Mouse (Mus musculus): ENCODE results near the gene Gm3776. TPM values are rescaled to one million over a fixed set of nuclear protein-coding genes. Genes with fewer than 3 reads are reported as not detected.
"Not testable (repeated sequence)": the region's sequence is repeated elsewhere in the genome, so short reads cannot be mapped to it uniquely, and the experiment has no call there.

Gene Gm3776
- polyA plus RNA-seq, 1 experiment from 2014 or later, result not detected

- H3K27me3 ChIP-seq (ENCODE audit: control insufficient read depth, insufficient read depth, low read length); H3K27ac ChIP-seq (ENCODE audit: low read depth, low read length); H3K9me3 ChIP-seq (ENCODE audit: control insufficient read depth, low read length); H3K4me2 ChIP-seq (ENCODE audit: low read depth, low read length); H3K36me3 ChIP-seq (ENCODE audit: control insufficient read depth, insufficient read depth, low read length); ATAC-seq (ENCODE audit: low read depth); H3K9ac ChIP-seq (replicated peaks; ENCODE audit: low read depth, low read length); H3K4me1 ChIP-seq (ENCODE audit: control insufficient read depth, insufficient read depth, low read length); H3K4me3 ChIP-seq (ENCODE audit: low read depth, low read length): not testable (repeated sequence)
- WGBS, result 89% methylated on average over 3 of the region's 3 CpGs
These were observed 51.2 kb downstream of the Gm3776 start for GRCm38 (mm10) chr9:78308122-78308521.

- Histone ChIP-seq H3K27me3 (ENCODE audit: control insufficient read depth, insufficient read depth, low read length) (no peaks in the 10 kb centered on the region), H3K9me3 (ENCODE audit: control insufficient read depth, low read length) (no peaks in the 10 kb centered on the region), H3K36me3 (ENCODE audit: control insufficient read depth, insufficient read depth, low read length) (no peaks in the 10 kb centered on the region), H3K27ac (ENCODE audit: low read depth, low read length) (no peak within 1 kb of the TSS), H3K4me3 (ENCODE audit: low read depth, low read length) (no peak within 1 kb of the TSS), H3K4me2 (ENCODE audit: low read depth, low read length) (no peak within 1 kb of the TSS), H3K9ac (replicated peaks; ENCODE audit: low read depth, low read length) (no peak within 1 kb of the TSS), H3K4me1 (ENCODE audit: control insufficient read depth, insufficient read depth, low read length) (no peaks in the 10 kb centered on the region)
- ATAC-seq (ENCODE audit: low read depth), result no peak
- WGBS, result 88% methylated on average over 2 of the region's 2 CpGs
These were observed 57.8 kb downstream of the Gm3776 start, which contains the start of gene Omt2a for GRCm38 (mm10) chr9:78314696-78315095. Omt2a (minus strand) TSS chr9:78314796.

Other genes with a start within 250 kb of the Gm3776 start
- gene Gcm1, start 205.2 kb upstream of the Gm3776 start, polyA plus RNA-seq (2014; fragmentation: Nextera tagmentation; extraction: Ambion mirVana), result not detected in 2 replicates
- gene Fbxo9, start 148.1 kb upstream of the Gm3776 start, polyA plus RNA-seq (2014; fragmentation: Nextera tagmentation; extraction: Ambion mirVana), result 91.4 and 94.7 TPM in 2 replicates
- gene Ick, start 147.9 kb upstream of the Gm3776 start, polyA plus RNA-seq (2014; fragmentation: Nextera tagmentation; extraction: Ambion mirVana), result 36.0 and 40.8 TPM in 2 replicates
- 34.4 and 34.9 TPM in 2 replicates for gene Gsta4, start 74.4 kb upstream of the Gm3776 start, polyA plus RNA-seq (2014; fragmentation: Nextera tagmentation; extraction: Ambion mirVana)
- not detected in 2 replicates for gene Gsta1, start 26.5 kb upstream of the Gm3776 start, polyA plus RNA-seq (2014; fragmentation: Nextera tagmentation; extraction: Ambion mirVana)
- gene Gm10639, start 32.8 kb downstream of the Gm3776 start, polyA plus RNA-seq (2014; fragmentation: Nextera tagmentation; extraction: Ambion mirVana), result not detected in 2 replicates
- not detected in 2 replicates for gene Omt2a, start 57.7 kb downstream of the Gm3776 start, polyA plus RNA-seq (2014; fragmentation: Nextera tagmentation; extraction: Ambion mirVana)
- not detected in 2 replicates for gene Omt2b, start 70.5 kb downstream of the Gm3776 start, polyA plus RNA-seq (2014; fragmentation: Nextera tagmentation; extraction: Ambion mirVana)
- gene Gsta2, start 98.7 kb downstream of the Gm3776 start, polyA plus RNA-seq (2014; fragmentation: Nextera tagmentation; extraction: Ambion mirVana), result not detected in 2 replicates
- 3.1 and 5.9 TPM in 2 replicates for gene Dppa5a, start 111.0 kb downstream of the Gm3776 start, polyA plus RNA-seq (2014; fragmentation: Nextera tagmentation; extraction: Ambion mirVana)
- 4.1 and 4.9 TPM in 2 replicates for gene Ooep, start 121.6 kb downstream of the Gm3776 start, polyA plus RNA-seq (2014; fragmentation: Nextera tagmentation; extraction: Ambion mirVana)
- gene Ddx43, start 138.6 kb downstream of the Gm3776 start, polyA plus RNA-seq (2014; fragmentation: Nextera tagmentation; extraction: Ambion mirVana), result 0.12 and 0.59 TPM in 2 replicates
- 0.60 and 0.70 TPM in 2 replicates for gene Cgas, start 186.1 kb downstream of the Gm3776 start, polyA plus RNA-seq (2014; fragmentation: Nextera tagmentation; extraction: Ambion mirVana)
- 32.0 and 34.6 TPM in 2 replicates for gene Mto1, start 191.1 kb downstream of the Gm3776 start, polyA plus RNA-seq (2014; fragmentation: Nextera tagmentation; extraction: Ambion mirVana)
- gene Gm17324, start 191.7 kb downstream of the Gm3776 start, polyA plus RNA-seq (2014; fragmentation: Nextera tagmentation; extraction: Ambion mirVana), result 2.1 and 2.4 TPM in 2 replicates
- 3,427 and 3,855 TPM in 2 replicates for gene Eef1a1, start 232.0 kb downstream of the Gm3776 start, polyA plus RNA-seq (2014; fragmentation: Nextera tagmentation; extraction: Ambion mirVana)